Mouse (Mus musculus) stomach, postnatal 0 days (tissue): ENCODE data around the gene Fam219b.

Experiments used
- CTCF ChIP-seq: IDR thresholded peaks from 2 replicates; pipeline ENCODE4 v1.5.1; 2016; ENCODE audit warnings: antibody characterized with exemption, low read depth, mild to moderate bottlenecking, moderate library complexity
- EP300 ChIP-seq: optimal IDR thresholded peaks from 2 replicates; pipeline ENCODE3; 2016; ENCODE audit warnings: antibody characterized with exemption

- TF ChIP-seq EP300 = no peak
- no peak for TF ChIP-seq CTCF
These were observed 28.5 kb downstream of the Fam219b start for GRCm38 (mm10) chr9:57565741-57566221.
